Mouse (Mus musculus): ENCODE data around the gene Dnajc24.

DNA sequence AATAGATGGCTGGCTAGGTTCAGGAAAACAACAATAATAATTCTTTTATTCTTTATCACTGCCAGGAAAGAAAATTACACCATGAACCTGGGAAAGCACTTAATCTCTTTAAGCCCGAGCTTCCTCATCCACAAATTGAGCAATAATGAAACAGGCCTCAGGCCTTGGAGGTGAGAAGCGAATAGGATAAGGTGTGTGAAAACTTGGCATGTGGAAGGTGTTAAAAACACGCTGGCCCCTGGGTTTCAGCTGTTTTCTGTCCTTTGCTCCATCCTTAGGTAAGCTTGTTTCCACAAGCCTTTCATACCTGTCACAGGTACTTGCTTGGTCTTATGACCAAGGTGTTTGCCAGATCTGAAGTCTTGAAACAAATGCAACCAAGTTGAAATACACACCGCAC is 43.3 kb upstream of the Dnajc24 start:
- TF ChIP-seq FLI1 (IDR thresholded peaks at IDR 0.05; ENCODE audit: low read length), result no peak
- TF ChIP-seq GATA1 (IDR thresholded peaks at IDR 0.05; ENCODE audit: borderline replicate concordance, low read length), result no peak

Measured in megakaryocyte, embryonic 14.5 days (primary cell).